Mouse (Mus musculus) bone marrow macrophage, adult 2 months (primary cell): ENCODE measurements around the gene Rnf114.

ENCODE experiments used
- CTCF ChIP-seq: IDR thresholded peaks from 2 replicates; pipeline ENCODE4 v1.5.1; 2012; ENCODE audit warnings: low read depth, mild to moderate bottlenecking, low read length, moderate library complexity
- POLR2A ChIP-seq: IDR thresholded peaks from 2 replicates; pipeline ENCODE4 v1.6.1; 2012; ENCODE audit warnings: mild to moderate bottlenecking, low read depth, low read length, borderline replicate concordance

DNA sequence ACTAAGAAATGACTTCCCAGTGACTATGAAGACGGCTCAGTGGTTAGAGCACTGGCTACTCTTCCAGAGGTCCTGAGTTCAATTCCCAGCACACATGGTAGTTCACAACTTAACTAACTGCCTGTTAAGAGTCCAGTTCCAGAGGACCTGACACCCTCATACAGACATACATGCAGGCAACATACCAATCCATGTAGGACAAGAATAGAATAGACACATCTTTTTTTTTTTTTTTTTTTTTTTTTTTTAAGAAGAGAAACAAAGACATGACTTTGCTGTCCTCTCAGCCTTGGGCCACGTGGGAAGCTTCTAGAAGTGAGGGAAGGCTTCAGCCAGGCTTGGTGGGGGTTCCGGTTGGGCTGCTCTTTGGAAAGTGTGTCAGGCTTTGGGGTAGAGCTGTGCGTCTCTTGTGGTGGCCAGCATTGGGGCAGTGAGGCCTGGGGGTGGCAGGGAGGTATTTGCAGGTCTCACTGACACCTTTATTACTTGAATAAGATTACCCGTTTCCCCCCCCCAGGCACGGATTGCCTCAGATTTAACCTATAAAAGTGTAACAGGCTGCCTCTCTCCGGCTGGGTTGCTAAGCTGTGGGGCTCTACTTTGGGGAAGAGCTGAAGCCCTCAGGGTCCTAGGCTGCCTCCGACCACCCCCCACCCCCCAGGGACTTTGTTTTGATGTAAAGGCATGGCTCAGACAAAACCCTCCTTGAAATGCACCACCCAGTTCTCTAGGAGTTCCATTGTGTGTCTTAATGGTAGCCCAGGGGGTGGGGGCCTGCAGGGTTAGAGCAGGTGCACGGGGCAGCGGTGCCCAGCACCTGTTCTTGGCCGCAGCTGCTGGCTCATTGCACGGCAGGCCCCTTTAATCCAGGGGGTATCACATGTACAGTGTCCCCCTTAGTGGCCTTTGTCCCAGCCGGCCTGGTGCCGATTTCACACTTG lies 47.4 kb downstream of the Rnf114 start:
- TF ChIP-seq CTCF = no peak
- no peak for TF ChIP-seq POLR2A
